Mouse (Mus musculus) mouse embryonic stem cell (cell line): Measurements from ENCODE around the gene Emc1.

Source experiments
- in situ Hi-C, 2 experiments: fragments of 300-500 bp; cut with MboI; formaldehyde crosslinking; loops; 1 replicate in 1 of 2; 3 replicates in 1 of 2; pipeline ENCODE4 v1.14.3; 2019 to 2020; ENCODE audit warnings: low sequenced_read_pairs in 2 of 2, low pct_unique_long_range_greater_than_20kb in 1 of 2, mixed read lengths in 1 of 2; ENCODE audit not compliant: unreplicated experiment in 1 of 2

Gene Emc1

GRCm38 (mm10) chr4:139351931-139352711, at the start of gene Emc1, which contains the start of the genes Mrto4 and Ubr4:
TSS of gene Emc1 (plus strand) at chr4:139352587.
TSS of gene Mrto4 (minus strand) at chr4:139352576.
TSS of gene Ubr4 (plus strand) at chr4:139352609.
- in situ Hi-C loops = no loop called here

- in situ Hi-C loops = no loop called here
Measured at GRCm38 (mm10) chr4:139305521-139305920, 46.9 kb upstream of the Emc1 start.

GRCm38 (mm10) chr4:139307916-139308315, 44.5 kb upstream of the Emc1 start:
- in situ Hi-C loops = no loop called here

- in situ Hi-C loops = no loop called here
Measured at GRCm38 (mm10) chr4:139309651-139310050, 42.7 kb upstream of the Emc1 start.

GRCm38 (mm10) chr4:139310171-139310898, 42.1 kb upstream of the Emc1 start, which contains the start of the genes Pqlc2 and Akr7a5:
TSS of gene Pqlc2 (minus strand) at chr4:139310708.
TSS of gene Akr7a5 (plus strand) at chr4:139310744.
- in situ Hi-C loops = no loop called here

GRCm38 (mm10) chr4:139310899-139311701, 41.3 kb upstream of the Emc1 start:
- in situ Hi-C loops = no loop called here

GRCm38 (mm10) chr4:139311707-139312106, 40.7 kb upstream of the Emc1 start:
- in situ Hi-C loops = no loop called here

GRCm38 (mm10) chr4:139312632-139313031, 39.8 kb upstream of the Emc1 start:
- in situ Hi-C loops = no loop called here

- in situ Hi-C loops = no loop called here
Measured at GRCm38 (mm10) chr4:139318449-139318848, 33.9 kb upstream of the Emc1 start.

GRCm38 (mm10) chr4:139319740-139320139, 32.6 kb upstream of the Emc1 start:
- in situ Hi-C loops = no loop called here

GRCm38 (mm10) chr4:139330605-139331004, 21.8 kb upstream of the Emc1 start:
- in situ Hi-C loops = no loop called here

GRCm38 (mm10) chr4:139334631-139335295, 17.6 kb upstream of the Emc1 start:
- in situ Hi-C loops = no loop called here

- in situ Hi-C loops = no loop called here
Measured at GRCm38 (mm10) chr4:139335507-139335906, 16.9 kb upstream of the Emc1 start.

GRCm38 (mm10) chr4:139336822-139337483, 15.4 kb upstream of the Emc1 start:
- in situ Hi-C loops = no loop called here

GRCm38 (mm10) chr4:139338145-139338544, 14.2 kb upstream of the Emc1 start:
- in situ Hi-C loops = no loop called here

- in situ Hi-C loops = no loop called here
Measured at GRCm38 (mm10) chr4:139340835-139341234, 11.6 kb upstream of the Emc1 start.

- in situ Hi-C loops = no loop called here
Measured at GRCm38 (mm10) chr4:139341556-139342233, 10.7 kb upstream of the Emc1 start.
